Mouse (Mus musculus) testis, postnatal 10 days (tissue): ENCODE data around the gene Tax1bp3.

Experiments
- DNase-seq: peaks from one replicate; pipeline ENCODE4 v3.0.0; 2021; ENCODE audit warnings: low spot score

The Tax1bp3 gene

DNA sequence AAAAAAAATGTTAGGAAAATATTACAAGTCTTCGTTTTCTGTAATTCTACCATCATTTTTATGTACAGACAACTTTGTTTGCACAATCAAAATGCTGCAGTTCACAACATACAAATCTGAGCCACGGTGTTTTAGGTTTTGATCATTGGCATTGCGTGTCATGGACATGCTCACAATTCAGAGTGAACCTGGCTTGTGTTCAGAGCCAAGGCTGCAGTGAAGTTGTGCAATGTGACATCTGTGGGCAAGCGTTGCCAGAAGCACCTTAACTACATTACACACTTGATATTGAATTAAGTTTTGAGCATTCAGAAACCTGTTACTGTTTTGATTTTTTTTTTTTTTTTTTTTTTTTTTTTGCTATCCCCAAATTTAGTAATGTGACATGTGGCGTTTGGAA lies 53.2 kb downstream of the Tax1bp3 start:
- no peak for DNase-seq

DNA sequence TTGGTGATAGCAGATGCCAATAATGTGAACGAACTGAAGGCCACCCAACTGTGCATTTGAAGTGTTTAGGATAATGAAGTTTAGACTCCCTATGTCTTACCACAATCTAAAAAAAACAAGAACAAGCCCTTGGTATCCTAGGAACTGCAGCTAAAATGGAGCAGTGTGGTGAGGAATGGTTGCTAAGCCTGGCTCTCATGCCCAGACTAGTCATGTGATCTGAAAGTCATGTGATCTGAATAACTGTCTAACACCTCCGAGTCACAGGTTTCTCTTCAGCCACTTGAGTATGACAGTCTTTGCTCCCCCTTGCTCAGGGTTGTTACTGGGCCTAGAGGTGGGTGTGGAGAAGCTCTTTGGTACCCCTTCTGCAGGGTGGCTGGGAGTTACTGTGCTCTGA lies 55.6 kb downstream of the Tax1bp3 start:
- no peak for DNase-seq
